Mouse (Mus musculus): ENCODE measurements around the gene Prmt1. TPM values are rescaled to one million over a fixed set of nuclear protein-coding genes. Genes with fewer than 3 reads are reported as not detected.

Prmt1 gene
- total RNA-seq, 2 experiments from 2014 or later, result 163 to 195 TPM

GRCm38 (mm10) chr7:44955628-44956027, 30.7 kb downstream of the Prmt1 start:
- DNase-seq (ENCODE audit: low spot score in 2 of 2), result no peak

DNA sequence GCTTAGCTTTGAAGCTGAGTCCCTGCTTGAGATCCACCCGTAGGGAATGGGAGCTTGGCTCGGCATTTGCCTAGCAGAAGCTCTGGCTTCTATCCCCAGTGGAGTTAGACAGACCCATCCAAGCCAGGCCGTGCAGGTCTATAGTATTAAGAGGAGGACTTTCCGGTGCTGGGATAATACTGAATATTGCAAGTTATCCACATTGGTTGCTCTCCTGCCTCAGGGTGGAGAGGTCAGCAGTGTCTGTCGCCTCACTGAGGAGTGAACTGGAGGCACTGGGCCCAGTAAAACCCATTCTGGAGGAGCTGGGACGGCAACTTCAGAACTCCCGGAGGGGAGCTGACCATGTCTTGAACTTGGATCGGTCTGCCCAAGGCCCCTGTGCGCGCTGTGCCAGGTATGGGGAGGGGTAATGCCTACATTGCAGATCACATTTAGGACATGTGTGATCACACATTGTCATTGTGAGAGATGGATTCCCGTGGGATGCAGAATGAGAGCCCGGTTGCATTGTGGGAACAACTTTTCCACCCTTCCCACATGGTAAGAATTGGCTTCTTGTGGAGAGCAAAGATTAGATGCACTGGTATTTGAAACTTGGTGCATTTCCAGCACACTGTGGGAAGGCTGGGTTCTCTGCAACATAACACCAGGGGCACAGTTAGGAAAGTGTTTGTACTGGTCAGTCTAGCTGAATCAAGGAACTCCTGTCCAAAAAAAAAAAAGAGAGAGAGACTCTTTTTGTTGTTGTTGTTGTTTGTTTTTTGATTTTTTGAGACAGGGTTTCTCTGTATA, 32.1 kb downstream of the Prmt1 start:
- no peak for DNase-seq (ENCODE audit: low spot score in 2 of 2)

DNA sequence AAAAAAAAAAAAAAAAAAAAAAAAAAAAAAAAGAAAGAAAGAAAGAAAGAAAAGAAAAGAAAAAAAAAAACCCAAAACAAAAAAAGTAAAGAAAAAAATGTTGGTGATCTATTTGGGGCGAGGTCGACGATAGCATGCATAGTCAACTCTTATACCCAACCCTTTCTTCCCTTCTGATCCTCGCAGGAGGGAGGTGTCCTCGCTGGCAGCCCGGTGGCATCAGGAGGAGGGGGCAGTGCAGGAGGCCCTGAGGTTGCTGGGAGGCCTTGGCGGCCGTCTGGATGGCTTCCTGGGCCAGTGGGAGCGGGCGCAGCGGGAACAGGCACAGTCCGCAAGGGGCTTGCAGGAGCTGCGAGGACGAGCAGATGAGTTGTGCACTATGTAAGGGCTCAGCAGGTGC, 32.8 kb downstream of the Prmt1 start:
- no peak for DNase-seq (ENCODE audit: low spot score in 2 of 2)

DNA sequence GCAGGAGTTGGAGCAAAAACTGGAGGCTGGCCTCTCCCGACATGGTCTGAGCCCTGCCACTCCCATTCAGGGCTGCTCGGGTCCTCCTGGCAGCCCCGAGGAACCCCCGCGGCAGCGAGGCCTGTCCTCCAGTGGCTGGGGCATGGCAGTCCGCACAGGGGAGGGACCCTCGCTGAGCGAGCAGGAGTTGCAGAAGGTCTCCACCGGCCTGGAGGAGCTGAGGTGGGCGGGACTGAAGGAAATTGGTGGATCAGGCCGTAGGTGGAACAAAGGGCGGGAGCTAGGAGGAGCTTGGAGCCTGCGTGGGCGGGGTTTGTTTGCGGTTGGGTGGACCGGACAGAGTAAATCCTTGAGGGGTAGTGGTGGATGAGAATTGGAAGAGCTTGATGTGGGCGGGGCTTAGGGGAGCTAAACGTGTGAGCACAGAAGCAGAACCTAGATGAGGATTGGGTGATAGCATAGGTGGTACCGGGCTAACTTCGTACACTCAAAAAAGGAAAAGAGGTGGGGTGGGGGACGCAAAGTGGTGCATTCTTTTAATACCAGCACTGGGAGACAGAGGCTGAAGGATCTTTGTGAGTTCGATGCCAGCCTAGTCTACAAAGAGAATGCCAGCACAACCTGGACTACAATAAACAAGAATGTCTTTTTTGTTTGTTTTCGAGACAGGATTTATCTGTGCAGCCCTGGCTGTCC, 33.6 kb downstream of the Prmt1 start:
- DNase-seq (ENCODE audit: low spot score in 2 of 2), result peak; percentile 59 to 80

DNA sequence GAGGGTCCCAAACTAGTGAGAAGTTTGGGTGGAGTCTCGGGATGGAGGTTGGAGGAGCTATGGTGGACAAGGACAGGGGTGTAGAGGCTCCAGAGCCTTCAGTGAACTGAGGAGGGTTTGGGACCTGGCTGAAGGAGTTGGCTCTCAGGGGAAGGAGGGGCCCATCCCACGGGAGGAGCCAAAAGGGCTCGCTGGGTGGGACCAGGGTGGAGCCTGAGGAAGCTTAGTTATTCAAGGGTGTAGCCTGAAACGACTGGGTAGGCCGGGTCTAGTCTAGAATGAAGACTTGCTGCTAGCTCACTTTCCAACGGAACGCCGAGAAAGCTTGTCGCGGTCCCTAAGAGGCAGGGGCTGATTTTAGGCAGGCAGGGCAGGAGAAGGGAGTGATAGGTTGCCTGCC, 34.4 kb downstream of the Prmt1 start:
- no peak for DNase-seq (ENCODE audit: low spot score in 2 of 2)

DNA sequence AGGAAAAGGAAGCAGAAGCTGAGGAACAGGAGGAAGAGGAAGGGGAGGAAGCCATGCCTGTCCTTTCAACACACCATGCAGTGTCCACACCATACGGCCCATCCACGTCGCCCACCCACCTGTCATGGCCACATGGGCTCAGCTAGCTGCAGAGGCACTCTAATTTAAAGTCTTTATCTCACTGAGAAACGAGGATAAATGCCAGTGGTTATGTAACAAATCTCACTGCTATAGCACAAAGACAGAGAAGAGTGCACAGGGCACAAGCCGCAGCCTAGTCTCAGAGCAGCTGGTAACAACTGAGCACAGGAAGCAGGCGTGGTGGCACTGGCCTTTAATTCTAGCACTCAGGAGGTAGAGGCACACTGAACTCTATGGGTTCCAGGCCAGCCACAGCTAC, 36.4 kb downstream of the Prmt1 start:
- DNase-seq (ENCODE audit: low spot score in 2 of 2), result no peak

- DNase-seq (ENCODE audit: low spot score in 2 of 2), result no peak
These were observed 43.5 kb downstream of the Prmt1 start, which contains the start of gene Tsks for GRCm38 (mm10) chr7:44942904-44943303. Gene Tsks (plus strand): TSS chr7:44943204.

- DNase-seq (ENCODE audit: low spot score in 2 of 2), result no peak
These were observed 47.7 kb downstream of the Prmt1 start for GRCm38 (mm10) chr7:44938680-44939079.

- DNase-seq (ENCODE audit: low spot score in 2 of 2), result peak; percentile 99 to 100
These were observed 56.9 kb downstream of the Prmt1 start, which contains the start of gene Ap2a1 for GRCm38 (mm10) chr7:44929204-44930151. Gene Ap2a1 (minus strand): TSS chr7:44929496.

GRCm38 (mm10) chr7:44928570-44928969, 57.8 kb downstream of the Prmt1 start:
- no peak for DNase-seq (ENCODE audit: low spot score in 2 of 2)

Small RNA genes within 50 kb of the gene (microRNA-seq; reads per million reads assigned to microRNA genes)
- gene Mir7054, result 2.7 to 5.4 reads per million in 2 experiments

Other genes with a start within 250 kb of the Prmt1 start
- 10 to 100 TPM; 31.8 to 33.4 TPM for gene Vrk3, start 238.2 kb downstream of the Prmt1 start, total RNA-seq (2021)
- under 1 TPM; 0.24 to 0.25 TPM for gene Zfp473, start 235.5 kb downstream of the Prmt1 start, total RNA-seq (2021)
- 10 to 100 TPM; 29.6 to 36.7 TPM for gene Nup62, start 170.5 kb downstream of the Prmt1 start, total RNA-seq (2021)
- 1 to 10 TPM; 1.5 to 1.8 TPM for gene Il4i1, start 170.2 kb downstream of the Prmt1 start, total RNA-seq (2021)
- 10 to 100 TPM; 27.3 to 28.4 TPM for gene Atf5, start 169.9 kb downstream of the Prmt1 start, total RNA-seq (2021)
- 10 to 100 TPM; 81.6 to 89.7 TPM for gene Akt1s1, start 137.6 kb downstream of the Prmt1 start, total RNA-seq (2021)
- 10 to 100 TPM; 46.2 to 54.2 TPM for gene Tbc1d17, start 137.5 kb downstream of the Prmt1 start, total RNA-seq (2021)
- 10 to 100 TPM; 32.3 to 33.3 TPM for gene Pnkp, start 129.4 kb downstream of the Prmt1 start, total RNA-seq (2021)
- 100 to 1,000 TPM; 272 to 295 TPM for gene Ptov1, start 116.8 kb downstream of the Prmt1 start, total RNA-seq (2021)
- gene Med25, start 93.9 kb downstream of the Prmt1 start, total RNA-seq (2021), result 100 to 1,000 TPM; 106 to 111 TPM
- 10 to 100 TPM; 21.0 to 21.4 TPM for gene Fuz, start 90.5 kb downstream of the Prmt1 start, total RNA-seq (2021)
- gene Ap2a1, start 57.1 kb downstream of the Prmt1 start, total RNA-seq (2021), result 100 to 1,000 TPM; 310 to 327 TPM
- under 1 TPM in 1 of 2 experiments, not detected in 1; 0.69 TPM for gene Tsks, start 43.4 kb downstream of the Prmt1 start, total RNA-seq (2021)
- gene Cpt1c, start 11.7 kb downstream of the Prmt1 start, total RNA-seq (2021), result 100 to 1,000 TPM; 115 to 116 TPM
- 10 to 100 TPM; 33.8 to 46.5 TPM for gene Irf3, start 11.1 kb upstream of the Prmt1 start, total RNA-seq (2021)
- gene Bcl2l12, start 12.1 kb upstream of the Prmt1 start, total RNA-seq (2021), result 1 to 10 TPM; 2.0 to 3.9 TPM
- 100 to 1,000 TPM; 153 to 158 TPM for gene Scaf1, start 29.8 kb upstream of the Prmt1 start, total RNA-seq (2021)
- 10 to 100 TPM; 12.1 to 16.2 TPM for gene Rras, start 31.4 kb upstream of the Prmt1 start, total RNA-seq (2021)
- gene Prr12, start 66.3 kb upstream of the Prmt1 start, total RNA-seq (2021), result 10 to 100 TPM; 67.3 to 67.9 TPM
- 10 to 100 TPM; 49.2 to 55.4 TPM for gene Nosip, start 75.9 kb upstream of the Prmt1 start, total RNA-seq (2021)
- 1 to 10 TPM; 5.3 to 7.4 TPM for gene Prrg2, start 76.1 kb upstream of the Prmt1 start, total RNA-seq (2021)
- 10 to 100 TPM; 10.3 to 13.8 TPM for gene Rcn3, start 105.7 kb upstream of the Prmt1 start, total RNA-seq (2021)
- 10 to 100 TPM; 17.1 to 20.9 TPM for gene Fcgrt, start 117.3 kb upstream of the Prmt1 start, total RNA-seq (2021)
- 100 to 1,000 TPM; 427 to 461 TPM for gene Rps11, start 137.9 kb upstream of the Prmt1 start, total RNA-seq (2021)
- gene Rpl13a, start 142.2 kb upstream of the Prmt1 start, total RNA-seq (2021), result 100 to 1,000 TPM; 736 to 824 TPM
- under 1 TPM in 1 of 2 experiments, not detected in 1; 0.39 TPM for gene Gm45713, start 149.7 kb upstream of the Prmt1 start, total RNA-seq (2021)
- gene Flt3l, start 149.9 kb upstream of the Prmt1 start, total RNA-seq (2021), result 1 to 10 TPM; 4.5 to 5.8 TPM
- 10 to 100 TPM; 46.1 to 46.5 TPM for gene Pih1d1, start 167.7 kb upstream of the Prmt1 start, total RNA-seq (2021)
- 10 to 100 TPM; 14.0 to 15.9 TPM for gene Aldh16a1, start 168.0 kb upstream of the Prmt1 start, total RNA-seq (2021)
- gene Slc17a7, start 177.4 kb upstream of the Prmt1 start, total RNA-seq (2021), result 1,000 to 10,000 TPM; 1,582 to 1,636 TPM
- gene Gfy, start 193.0 kb upstream of the Prmt1 start, total RNA-seq (2021), result under 1 TPM in 1 of 2 experiments, not detected in 1; 0.26 TPM
- not detected for gene Pth2, start 194.4 kb upstream of the Prmt1 start, total RNA-seq (2021)
- gene Ccdc155, start 218.3 kb upstream of the Prmt1 start, total RNA-seq (2021), result 1 to 10 TPM; 2.0 to 2.7 TPM
- 1 to 10 TPM; 2.6 to 3.3 TPM for gene Dkkl1, start 225.6 kb upstream of the Prmt1 start, total RNA-seq (2021)
- gene Tead2, start 229.2 kb upstream of the Prmt1 start, total RNA-seq (2021), result 10 to 100 TPM in 1 of 2 experiments, 1 to 10 TPM in 1; 6.9 to 11.5 TPM

Data from layer of hippocampus, postnatal 14 days (tissue).